Mouse (Mus musculus): ENCODE measurements around the gene Slc52a3. TPM values are rescaled to one million over a fixed set of nuclear protein-coding genes. Genes with fewer than 3 reads are reported as not detected.
"Not testable (repeated sequence)": the region's sequence is repeated elsewhere in the genome, so short reads cannot be mapped to it uniquely, and the experiment has no call there.

Slc52a3 gene
- polyA plus RNA-seq, 1 experiment from 2014 or later: 1.6 TPM

DNA sequence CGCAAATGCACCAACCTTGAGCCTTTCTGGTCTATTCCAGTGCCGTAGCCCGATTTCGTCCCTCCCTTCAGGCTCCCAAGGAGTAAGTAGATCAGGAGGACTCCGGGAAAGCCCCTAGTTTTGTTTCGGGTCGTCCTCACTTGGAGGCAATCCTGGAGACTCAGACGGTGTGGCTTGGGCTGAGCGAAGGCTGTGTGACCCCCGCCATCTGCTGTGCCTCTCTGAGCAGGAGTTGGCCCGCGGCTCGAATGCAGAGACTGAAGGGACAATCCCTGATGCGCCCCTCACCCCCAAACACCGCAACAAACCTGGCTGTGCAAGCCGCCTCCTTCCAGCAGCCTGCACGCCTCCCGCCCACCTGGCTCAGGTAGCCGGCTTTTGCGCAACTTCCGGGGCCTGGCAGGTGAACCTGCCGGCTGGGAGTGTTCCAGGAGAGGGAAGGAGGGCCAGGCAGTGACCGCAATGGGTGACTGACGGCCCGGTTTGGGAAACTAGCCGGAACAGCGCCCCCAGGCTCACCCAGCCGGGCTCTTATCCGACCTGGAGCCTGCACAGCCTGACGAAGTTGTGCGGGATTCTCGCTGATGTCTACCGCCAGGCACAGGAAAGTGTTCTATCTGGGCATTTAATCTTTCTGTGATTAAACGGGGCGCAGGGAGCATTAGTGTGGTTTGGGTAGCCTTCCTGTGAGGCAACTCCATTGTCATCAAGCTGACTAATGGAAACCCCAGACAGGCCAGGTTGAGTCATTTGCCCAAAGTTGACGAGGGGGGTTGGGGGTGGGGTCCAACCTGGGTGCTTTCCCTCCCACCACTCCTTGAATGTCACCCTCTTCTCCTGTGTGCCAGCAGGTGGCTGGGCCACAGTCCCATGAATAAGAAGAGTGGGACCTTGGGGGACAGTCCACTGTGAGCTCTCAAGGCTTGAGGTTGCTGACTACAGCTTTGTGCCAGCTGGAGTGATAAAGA is 22.4 kb upstream of the Slc52a3 start:
- DNase-seq (ENCODE audit: low spot score): peak; percentile 41

DNA sequence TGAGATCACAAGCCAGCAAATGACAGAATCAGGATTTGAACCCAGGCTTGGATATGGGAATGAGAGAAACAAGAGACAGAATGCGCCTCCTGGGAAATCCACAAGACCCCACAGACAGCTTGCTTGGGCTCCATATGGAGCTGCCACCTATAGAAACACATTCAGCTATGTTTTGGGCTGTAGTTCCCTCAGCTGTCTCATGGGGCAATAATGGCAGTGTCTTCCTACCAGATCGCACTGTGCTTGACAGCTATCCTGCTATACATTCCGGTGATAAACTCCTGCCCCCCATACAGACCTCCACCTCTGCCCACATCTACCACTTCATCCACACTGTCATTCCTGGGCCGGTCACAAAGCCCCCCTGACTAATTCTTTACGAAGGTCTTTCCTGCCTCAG is 21.0 kb upstream of the Slc52a3 start:
- DNase-seq (ENCODE audit: low spot score): no peak

DNA sequence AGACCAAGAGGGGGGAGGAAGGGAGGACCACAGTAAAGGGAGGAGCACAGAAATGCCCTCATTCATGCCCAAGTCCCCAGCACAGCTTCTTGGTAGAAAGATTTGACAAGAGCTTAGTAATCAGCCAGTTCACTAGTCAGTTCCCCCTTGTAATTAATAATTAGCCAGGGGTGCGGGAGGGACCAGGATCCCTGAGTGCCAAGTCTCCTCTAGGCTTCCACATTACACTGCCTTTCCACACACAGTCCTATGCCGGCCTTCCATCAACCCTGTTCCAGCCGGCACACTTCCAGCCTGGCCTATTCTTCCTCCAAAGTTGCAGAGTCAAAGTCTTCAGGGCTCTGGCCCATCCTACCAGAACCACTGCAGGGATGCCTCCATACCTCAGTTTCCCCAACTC is 20.2 kb upstream of the Slc52a3 start:
- no peak for DNase-seq (ENCODE audit: low spot score)

DNA sequence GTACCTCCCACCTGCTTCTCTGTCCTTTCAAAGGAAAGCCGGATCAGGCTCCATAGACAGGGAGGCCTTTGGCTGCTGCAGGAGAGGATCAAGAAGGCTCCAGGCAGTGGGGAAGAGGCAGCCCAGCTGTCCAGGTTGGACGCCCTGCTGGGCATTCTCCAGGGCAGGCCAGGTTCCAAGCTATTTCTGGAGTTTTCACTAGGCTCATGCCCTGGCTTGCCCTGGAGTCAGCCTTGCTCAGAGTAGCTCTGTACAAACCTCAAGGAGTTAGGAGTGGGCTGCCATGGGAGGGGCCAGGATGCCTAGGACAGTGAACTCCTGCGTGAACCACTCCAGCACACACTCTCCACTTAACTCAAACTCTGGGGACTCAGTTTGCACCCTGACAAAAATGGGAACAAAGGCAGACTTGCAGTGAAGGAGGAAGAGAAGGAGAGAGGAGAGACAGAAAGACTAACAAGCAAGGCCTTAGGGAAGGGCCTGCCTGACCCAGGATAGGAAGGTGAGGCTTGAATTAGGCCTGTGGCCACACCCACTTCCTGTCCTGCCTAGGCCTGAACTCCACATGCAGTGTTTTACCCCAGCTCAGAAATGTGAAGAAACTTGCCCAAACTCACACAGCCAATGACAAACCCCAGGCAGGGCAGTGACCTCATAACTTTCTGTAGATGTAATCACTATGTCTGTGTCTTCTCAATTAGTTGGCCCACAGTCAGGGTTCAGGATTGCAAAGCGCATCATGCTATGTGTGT is 18.4 kb upstream of the Slc52a3 start:
- DNase-seq (ENCODE audit: low spot score): no peak

DNA sequence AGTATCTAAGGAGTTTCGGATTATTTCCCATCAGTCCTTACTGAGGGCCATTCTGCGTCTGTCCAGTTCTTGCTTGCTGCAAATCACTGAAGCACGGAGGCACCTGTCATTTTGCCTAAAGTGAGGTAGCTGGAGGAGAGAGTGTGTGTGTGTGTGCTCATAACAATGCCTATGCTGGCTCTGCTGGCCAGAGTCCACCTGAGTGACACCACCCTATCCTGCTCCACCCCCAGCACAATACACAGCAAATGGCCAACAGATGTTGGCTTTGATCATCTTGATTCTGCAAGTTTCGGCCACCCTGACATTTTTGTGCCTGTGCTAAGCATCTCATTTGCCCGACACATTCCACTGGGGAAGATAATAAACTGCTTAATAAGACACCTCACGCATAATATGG is 17.8 kb upstream of the Slc52a3 start:
- DNase-seq (ENCODE audit: low spot score): no peak

DNA sequence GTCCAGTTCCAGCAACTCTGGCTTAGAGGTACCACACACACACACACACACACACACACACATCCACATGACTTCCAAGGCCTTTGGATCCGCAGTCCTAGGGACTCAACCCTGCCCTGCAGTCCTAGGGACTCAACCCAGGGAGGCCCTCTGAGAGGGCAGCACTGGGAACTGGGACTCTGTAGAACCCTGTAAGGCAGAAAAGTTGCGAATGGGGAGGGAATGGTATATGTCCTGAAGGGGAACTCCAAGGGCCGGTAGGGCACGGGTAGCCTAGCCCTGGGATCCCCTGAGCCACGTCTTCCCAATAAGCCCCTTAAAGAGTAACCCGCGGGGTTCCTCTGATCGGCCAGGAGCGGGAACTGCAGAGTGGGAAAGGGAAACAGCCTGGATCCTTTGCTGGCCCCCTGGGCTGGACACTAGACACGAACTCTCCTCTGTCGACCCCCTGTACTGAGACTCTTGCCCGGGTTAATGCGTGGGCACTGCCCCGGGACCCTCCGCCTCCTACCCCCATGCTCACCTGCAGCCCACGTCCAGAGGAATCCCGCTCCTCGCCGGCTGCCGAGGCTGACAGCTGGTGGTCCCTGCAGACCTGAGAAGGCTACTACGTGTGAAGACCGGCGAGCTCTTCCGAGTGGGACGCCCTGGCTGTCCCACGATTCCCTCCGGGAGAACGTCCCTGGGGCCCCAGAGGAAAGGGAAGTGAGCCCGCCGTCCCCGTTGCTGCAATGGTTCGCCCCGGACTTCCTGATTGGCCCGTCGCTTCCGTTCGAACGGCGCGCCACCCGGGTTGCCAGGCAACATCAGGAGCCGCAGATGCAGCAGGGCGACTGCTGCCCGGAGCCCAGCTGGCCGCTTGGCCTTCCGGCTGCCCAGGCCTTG is 16.6 kb upstream of the Slc52a3 start, which contains the start of gene Fam110a:
Fam110a (minus strand) TSS at position 750 of the 885 bp plus-strand sequence.
- peak; percentile 84 for DNase-seq (ENCODE audit: low spot score)

DNA sequence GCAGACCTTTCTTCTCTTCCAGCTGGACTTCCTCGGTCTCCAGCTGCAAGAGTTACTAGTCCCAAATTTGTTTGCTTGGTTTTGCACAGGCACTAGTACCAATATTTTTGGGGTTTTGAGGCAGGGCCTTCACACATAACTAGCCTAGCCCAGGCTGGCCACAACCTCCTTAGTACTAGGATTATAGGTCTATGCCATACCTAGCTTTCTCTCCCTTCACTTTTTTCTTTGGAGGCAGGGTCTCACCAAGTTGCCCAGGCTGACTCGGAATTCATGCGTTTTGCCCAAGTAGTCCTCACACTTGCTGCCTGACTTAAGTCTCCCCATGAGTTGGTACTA is 16.0 kb upstream of the Slc52a3 start:
- no peak for DNase-seq (ENCODE audit: low spot score)

DNA sequence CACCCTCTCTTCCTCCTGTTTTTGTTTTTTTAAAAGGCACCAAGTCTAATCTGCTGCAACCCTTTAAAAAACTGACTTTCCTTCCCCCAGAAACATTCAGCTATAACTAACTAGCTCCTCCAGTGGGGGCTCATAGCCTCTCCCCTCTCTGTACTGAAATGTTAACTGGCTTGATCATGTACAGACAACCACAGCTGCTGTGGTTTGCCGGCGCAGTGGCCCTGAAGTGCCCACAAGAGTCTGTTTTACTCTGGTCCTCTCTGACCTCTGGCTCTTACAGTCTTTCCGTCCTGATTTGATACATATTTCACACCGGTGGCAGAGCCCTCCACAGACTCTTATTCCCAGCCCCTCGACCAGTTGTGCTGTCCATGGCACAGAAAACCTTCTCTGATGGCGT is 15.0 kb upstream of the Slc52a3 start:
- no peak for DNase-seq (ENCODE audit: low spot score)

DNA sequence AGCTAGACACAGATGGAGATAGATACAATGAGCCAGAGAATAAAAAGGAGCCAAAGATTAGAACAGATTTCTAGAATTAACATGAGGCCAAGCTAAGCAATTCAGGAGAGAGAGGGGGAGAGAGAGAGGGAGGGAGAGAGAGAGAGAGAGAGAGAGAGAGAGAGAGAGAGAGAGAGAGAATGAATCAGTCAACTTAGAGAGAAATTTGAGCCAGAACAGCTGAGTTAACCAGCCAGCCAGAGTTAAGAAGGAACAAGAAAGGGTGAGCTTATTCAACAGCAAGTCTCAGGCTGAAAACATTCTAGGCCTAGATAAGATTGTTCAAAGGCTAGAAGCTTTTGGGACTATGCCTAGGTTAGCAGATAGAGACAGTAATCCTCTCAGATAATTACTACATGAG is 13.8 kb upstream of the Slc52a3 start:
- no peak for DNase-seq (ENCODE audit: low spot score)

DNA sequence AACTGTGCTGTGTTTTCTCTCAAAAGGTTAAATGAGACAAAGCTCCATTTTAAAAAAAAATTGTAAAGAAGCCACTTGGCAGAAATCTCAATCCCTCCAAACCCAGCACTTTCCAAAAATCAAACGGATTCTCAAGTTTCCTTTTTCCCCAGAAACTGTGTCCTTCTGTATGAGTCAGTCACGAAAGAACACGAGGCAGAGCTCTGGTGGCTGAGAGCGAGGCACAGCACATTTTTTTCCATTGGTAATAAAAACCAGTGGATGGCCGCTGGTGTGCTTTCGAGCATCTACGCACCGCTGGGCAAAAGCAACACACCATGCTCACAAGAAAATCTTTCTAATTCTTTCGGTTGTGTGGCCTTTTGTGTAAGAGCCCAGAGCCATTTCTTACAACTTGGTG is 12.3 kb upstream of the Slc52a3 start:
- no peak for DNase-seq (ENCODE audit: low spot score)

DNA sequence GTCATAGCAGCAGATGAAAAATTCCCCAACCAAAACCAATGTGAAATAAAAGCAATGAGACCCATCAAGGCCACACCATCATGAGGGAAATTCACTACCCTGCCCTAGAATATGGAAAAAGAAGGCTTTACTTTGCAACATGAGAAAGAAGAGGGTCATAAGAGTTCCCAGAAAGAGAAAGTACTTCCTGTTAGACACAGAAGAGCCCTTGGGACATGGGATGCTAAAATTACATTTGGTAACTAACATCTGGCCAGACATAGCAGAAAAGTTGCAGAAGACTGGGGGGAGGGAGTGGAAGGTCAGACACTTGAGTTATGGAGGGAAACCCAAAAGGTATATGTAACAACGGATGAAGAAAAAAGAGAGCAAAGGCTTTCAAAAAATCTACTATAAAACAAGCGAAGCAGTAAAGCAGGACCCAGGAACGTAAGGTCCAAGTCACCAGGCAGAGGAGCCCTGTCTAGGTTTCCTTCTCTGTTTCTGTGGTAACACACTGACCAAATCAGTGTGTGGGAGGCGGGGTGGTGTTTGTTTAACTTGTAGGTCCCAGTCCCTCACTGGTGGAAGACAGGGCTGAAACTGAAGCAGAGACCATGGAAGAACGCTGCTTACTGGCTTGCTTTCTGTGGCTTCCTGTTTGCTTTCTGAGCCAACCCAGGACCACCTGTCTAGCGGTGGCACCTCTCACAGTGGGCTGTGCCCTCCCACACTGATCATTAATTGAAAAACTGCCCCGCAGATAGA is 10.7 kb upstream of the Slc52a3 start:
- DNase-seq (ENCODE audit: low spot score): no peak

DNA sequence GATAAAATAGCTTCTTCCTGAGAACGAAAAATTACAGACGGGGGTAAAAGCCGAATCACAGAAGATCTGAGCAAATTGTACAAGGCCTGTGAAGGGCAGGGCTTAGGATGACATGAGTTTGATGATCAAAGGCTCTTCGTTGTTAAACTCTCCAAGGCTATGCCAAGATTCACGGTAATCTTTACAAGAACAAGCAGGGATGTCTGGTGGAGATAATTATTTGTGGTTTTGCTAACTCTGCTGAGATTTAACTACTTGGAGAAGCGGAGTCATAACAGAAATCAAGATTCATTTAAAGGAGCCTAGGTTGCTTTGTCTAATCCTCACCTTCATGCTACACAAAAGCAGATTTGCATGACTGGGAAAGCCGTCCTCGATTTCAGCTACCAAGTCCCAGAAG is 9.4 kb upstream of the Slc52a3 start:
- no peak for DNase-seq (ENCODE audit: low spot score)

DNA sequence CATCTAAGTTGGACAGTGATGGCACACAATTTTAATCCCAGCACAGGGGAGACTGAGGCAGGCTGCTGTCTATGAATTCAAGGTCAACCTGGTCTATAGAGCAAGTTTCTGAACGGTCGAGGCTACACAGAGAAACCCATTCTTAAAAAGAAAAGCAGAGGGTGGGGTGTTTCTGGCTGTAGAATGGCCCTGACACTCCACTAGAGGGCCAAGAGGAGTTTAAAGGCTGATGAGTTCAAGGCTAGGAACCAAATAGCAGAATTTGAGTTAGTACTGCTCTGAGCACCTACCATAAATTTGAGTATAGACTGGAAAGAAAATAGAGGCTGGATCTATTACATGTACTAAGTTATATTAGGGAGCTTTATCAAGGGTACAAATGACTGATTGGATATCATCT is 7.3 kb upstream of the Slc52a3 start:
- DNase-seq (ENCODE audit: low spot score): no peak

DNA sequence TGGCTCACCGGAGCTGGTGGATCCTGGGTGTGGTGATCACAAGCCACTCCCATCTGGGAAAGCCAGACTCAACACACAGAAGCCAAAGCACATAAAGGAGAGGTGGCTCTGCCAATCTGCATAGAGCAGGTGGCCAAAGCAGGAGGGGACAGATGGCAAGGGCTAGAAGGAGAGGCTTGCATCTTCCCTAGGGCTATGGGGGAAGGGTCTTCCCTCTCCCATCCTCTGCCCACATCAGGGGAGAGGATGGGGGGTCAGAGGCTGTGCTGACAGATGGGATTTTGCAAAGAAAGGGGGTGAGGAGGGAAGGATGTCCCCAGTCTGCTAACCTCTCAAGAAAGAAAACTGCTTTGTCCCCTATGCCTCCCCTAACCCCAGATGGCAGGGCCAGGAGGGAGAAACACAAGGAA is 5.3 kb upstream of the Slc52a3 start:
- no peak for DNase-seq (ENCODE audit: low spot score)

DNA sequence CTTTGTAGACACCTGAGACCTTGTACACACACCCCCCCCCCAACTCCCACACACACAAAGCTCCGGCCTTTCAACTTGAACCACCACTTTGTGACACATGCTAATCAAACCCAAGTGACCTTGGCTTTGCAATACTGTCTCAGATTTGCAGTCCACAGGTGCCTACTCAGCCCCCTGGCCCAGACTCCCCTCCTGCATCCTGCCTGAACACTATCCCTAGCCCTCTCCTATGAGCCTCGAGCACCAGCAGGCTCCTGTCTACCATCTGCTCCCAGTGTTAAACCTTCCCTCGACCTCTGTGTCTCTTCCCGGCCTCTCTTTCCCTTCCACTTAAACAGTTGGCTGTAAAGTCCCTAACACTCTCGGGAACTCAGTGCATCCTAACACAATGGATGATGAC is 4.9 kb upstream of the Slc52a3 start:
- DNase-seq (ENCODE audit: low spot score): no peak

DNA sequence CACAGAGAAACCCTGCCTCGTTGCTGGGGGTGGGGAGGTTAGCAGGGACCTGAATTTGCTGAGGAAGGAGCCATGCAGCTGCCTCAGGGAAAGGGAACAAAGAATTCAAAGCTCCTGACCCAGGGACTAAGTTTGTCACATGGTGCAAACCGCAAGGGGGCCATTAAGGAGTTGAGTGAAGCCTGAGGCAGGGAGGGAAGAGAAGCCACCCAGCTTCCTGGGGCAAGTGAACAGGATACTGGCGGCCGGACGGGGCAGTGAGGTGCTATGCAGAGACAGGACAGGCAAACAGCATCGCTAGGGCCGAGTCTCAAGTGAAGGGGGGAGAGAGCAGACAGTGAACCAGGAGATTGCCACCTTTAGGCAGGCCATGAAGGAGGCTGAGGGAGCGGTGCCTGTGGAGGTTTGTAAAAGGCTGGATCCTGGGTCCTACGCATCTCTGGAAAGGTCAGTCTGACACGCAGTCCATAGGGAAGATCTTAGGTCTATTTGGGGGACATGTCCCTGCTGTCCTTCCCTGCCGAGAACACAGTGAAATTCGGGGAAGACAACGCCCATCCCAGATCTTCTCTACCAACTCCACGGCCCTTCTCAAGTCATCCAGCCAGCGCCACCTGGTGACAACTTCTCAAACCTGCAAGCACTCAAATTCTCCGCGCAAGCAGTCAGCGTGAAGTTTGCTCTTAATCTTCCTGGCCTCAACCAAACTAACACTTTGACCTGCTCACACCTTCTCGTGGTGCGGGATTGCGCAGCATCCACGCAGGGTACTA is 1.8 kb upstream of the Slc52a3 start:
- DNase-seq (ENCODE audit: low spot score): peak; percentile 78

DNA sequence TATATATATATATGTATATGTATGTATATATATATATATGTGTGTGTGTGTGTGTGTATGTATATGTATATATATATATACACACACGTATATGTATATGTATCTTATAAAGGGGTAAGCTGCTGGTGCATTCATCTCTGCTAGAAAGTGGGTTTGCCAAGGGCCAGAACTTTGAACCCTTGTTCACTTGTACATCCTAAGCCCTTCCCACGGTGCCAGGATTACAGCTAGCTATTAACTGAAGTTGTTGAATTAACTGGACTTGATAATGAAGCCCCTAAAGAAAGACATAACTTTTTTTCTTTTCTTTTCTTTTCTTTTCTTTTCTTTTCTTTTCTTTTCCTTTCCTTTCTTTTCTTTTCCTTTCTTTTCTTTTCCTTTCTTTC is 872 bp downstream of the Slc52a3 start:
- DNase-seq (ENCODE audit: low spot score): not testable (repeated sequence)

DNA sequence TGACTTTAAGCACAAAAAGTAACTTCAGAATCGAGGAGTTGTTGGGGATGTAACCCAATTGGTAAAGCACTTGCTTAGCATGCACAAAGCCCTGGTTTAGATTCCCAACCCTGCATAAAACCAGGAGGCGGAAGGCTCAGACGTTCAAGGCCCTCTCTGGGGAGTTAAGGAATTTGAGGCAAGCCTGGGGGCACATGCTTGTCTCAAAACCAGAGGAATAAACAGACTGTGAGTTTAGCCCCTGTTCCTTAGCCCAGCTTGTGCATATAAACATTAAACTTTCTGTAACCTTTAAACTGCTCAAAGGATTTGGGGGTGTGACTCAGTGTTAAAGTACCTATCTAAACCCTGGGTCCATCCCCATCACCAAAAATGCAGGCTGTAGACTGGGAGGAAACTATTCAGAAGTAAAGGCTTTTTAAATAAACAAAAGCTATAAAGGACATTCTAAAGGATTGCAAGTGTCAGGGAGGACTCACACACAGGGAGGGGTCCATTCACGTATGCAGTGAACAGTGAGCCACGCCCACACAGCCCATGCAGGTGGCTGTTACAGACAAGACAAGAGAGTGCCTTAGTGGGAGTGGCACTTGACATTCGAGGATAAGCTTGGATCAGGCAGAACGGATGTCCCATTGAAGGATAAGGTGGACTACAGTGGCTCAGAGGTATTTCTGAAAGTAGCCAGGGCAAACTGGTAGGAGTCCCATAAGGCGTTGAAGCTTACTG is 1.6 kb downstream of the Slc52a3 start:
- no peak for DNase-seq (ENCODE audit: low spot score)

DNA sequence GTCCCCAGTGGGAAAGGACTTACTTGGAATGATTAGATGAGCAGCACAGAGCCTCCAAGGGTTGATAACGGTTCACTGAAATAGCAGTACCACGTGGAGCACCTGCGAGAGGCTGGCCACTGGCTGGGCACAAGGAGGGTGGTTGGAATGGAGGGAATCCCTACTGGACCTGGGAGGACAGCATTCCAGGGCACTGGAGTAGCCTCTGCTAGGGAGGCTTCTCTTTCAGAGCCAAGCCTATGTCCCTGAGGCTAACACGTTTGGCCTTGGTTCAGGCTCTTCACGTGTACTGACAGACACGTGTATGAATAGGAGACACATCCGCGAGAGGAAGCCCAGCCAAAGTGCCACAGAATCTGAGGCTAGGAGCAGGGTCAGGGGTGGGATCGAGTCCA is 2.2 kb downstream of the Slc52a3 start:
- DNase-seq (ENCODE audit: low spot score): no peak
